Mouse (Mus musculus) hindbrain, embryonic 11.5 days (tissue): ENCODE measurements at regions not wholly inside any gene's neighbourhood (a gene's known extent, or its start where the extent isn't known, plus 50 kb on each side); places are given as distances from the start of the nearest gene placed in this dataset.

Experiments
- ATAC-seq: fragments of 200-750 bp; cut with Nextera tagmentation; 2 replicates; pipeline ENCODE4 v1.8.0; 2017; ENCODE audit warnings: mild to moderate bottlenecking, moderate TSS enrichment, moderate library complexity; ENCODE audit not compliant: low FRiP score
- DNase-seq: peaks from one replicate; pipeline ENCODE4 v3.0.0-alpha.2; 2015; ENCODE audit warnings: low spot score
- H3K27ac ChIP-seq: fragments of 300-500 bp; sonication (generic); 2 replicates; pipeline ENCODE4 v1.5.1; 2014; ENCODE audit warnings: mild to moderate bottlenecking, low read depth, low read length
- H3K27me3 ChIP-seq: fragments of 300-500 bp; sonication (generic); 2 replicates; pipeline ENCODE4 v1.6.1; 2014; ENCODE audit warnings: mild to moderate bottlenecking, low read length, moderate library complexity, mixed read lengths; ENCODE audit not compliant: control insufficient read depth, insufficient read depth
- H3K36me3 ChIP-seq: fragments of 300-500 bp; sonication (generic); 2 replicates; pipeline ENCODE4 v1.6.1; 2014; ENCODE audit warnings: mild to moderate bottlenecking, low read length, moderate library complexity, mixed read lengths; ENCODE audit not compliant: control insufficient read depth, insufficient read depth
- H3K4me1 ChIP-seq: fragments of 300-500 bp; sonication (generic); replicated peaks from 2 replicates; pipeline ENCODE4 v1.6.1; 2014; ENCODE audit warnings: low read length, mixed read lengths; ENCODE audit not compliant: control insufficient read depth, insufficient read depth
- H3K4me2 ChIP-seq: fragments of 300-500 bp; sonication (generic); replicated peaks from 2 replicates; pipeline ENCODE4 v1.6.1; 2014; ENCODE audit warnings: mild to moderate bottlenecking, low read depth, low read length
- H3K4me3 ChIP-seq: fragments of 300-500 bp; sonication (generic); 2 replicates; pipeline ENCODE4 v1.5.1; 2014; ENCODE audit warnings: low read depth, low read length
- H3K9ac ChIP-seq: fragments of 300-500 bp; sonication (generic); 2 replicates; pipeline ENCODE4 v1.6.1; 2014; ENCODE audit warnings: low read depth, low read length
- H3K9me3 ChIP-seq: fragments of 300-500 bp; sonication (generic); 2 replicates; pipeline ENCODE4 v1.6.1; 2016; ENCODE audit warnings: low read length; ENCODE audit not compliant: control insufficient read depth
- WGBS: fragments of 180-500 bp; shearing (Covaris S2); extraction: QIAGEN DNeasy Blood & Tissue Kit; methylation state at CpG from one replicate; pipeline ENCODE4 v1.1.7; 2014; 5-methylcytosine and 5-hydroxymethylcytosine counted together

- ATAC-seq, result no peak
- WGBS, result 92% methylated on average over 8 of the region's 8 CpGs
- Histone ChIP-seq H3K9me3 (no peaks in the 10 kb centered on the region), H3K27me3 (no peaks in the 10 kb centered on the region), H3K4me1 (peaks cover 3% of the 10 kb centered on the region; the same call in 1 of the 2 replicates), H3K9ac (no peak overlapping the region), H3K36me3 (no peaks in the 10 kb centered on the region), H3K27ac (no peak overlapping the region), H3K4me2 (no peak overlapping the region), H3K4me3 (no peak overlapping the region)
- DNase-seq, result no peak
Observed at GRCm38 (mm10) chr16:24215353-24215752, 178.0 kb upstream of the Lpp start.

GRCm38 (mm10) chr16:24213577-24213976, 179.7 kb upstream of the Lpp start:
- Histone ChIP-seq H3K9ac (no peak overlapping the region), H3K4me2 (no peak overlapping the region), H3K4me1 (peaks cover 3% of the 10 kb centered on the region; the same call in 1 of the 2 replicates), H3K36me3 (no peaks in the 10 kb centered on the region), H3K27me3 (no peaks in the 10 kb centered on the region), H3K9me3 (no peaks in the 10 kb centered on the region), H3K4me3 (no peak overlapping the region), H3K27ac (no peak overlapping the region)
- 86% methylated on average over 3 of the region's 3 CpGs for WGBS
- no peak for ATAC-seq
- DNase-seq, result no peak

- no peaks in the 10 kb centered on the region for H3K9me3 ChIP-seq
- ATAC-seq, result no peak
- H3K27ac ChIP-seq, result no peak overlapping the region
- no peak for DNase-seq
- no peak overlapping the region for H3K4me2 ChIP-seq
- no peak overlapping the region for H3K9ac ChIP-seq
- H3K27me3 ChIP-seq, result no peaks in the 10 kb centered on the region
- no peaks in the 10 kb centered on the region for H3K4me1 ChIP-seq
- no peaks in the 10 kb centered on the region for H3K36me3 ChIP-seq
- no peak overlapping the region for H3K4me3 ChIP-seq
- WGBS, result 80% methylated on average over 2 of the region's 2 CpGs
Observed at GRCm38 (mm10) chr16:24212702-24213101, 180.6 kb upstream of the Lpp start.

- Histone ChIP-seq H3K4me2 (no peak overlapping the region), H3K4me3 (no peak overlapping the region), H3K36me3 (no peaks in the 10 kb centered on the region), H3K27me3 (no peaks in the 10 kb centered on the region), H3K27ac (no peak overlapping the region), H3K9ac (no peak overlapping the region), H3K9me3 (no peaks in the 10 kb centered on the region), H3K4me1 (no peaks in the 10 kb centered on the region)
- DNase-seq, result no peak
- 78% methylated on average over 1 of the region's 1 CpGs for WGBS
- no peak for ATAC-seq
Observed at GRCm38 (mm10) chr16:24211588-24211987, 181.7 kb upstream of the Lpp start.

GRCm38 (mm10) chr16:24208876-24209275, 184.4 kb upstream of the Lpp start:
- WGBS, result 79% methylated on average over 2 of the region's 2 CpGs
- no peak for ATAC-seq
- no peaks in the 10 kb centered on the region for H3K27me3 ChIP-seq
- H3K4me3 ChIP-seq, result no peak overlapping the region
- H3K4me1 ChIP-seq, result no peaks in the 10 kb centered on the region
- no peak overlapping the region for H3K27ac ChIP-seq
- no peak overlapping the region for H3K9ac ChIP-seq
- H3K36me3 ChIP-seq, result no peaks in the 10 kb centered on the region
- DNase-seq, result no peak
- H3K4me2 ChIP-seq, result no peak overlapping the region
- H3K9me3 ChIP-seq, result no peaks in the 10 kb centered on the region

- WGBS, result 92% methylated on average over 2 of the region's 2 CpGs
- Histone ChIP-seq H3K4me2 (no peak overlapping the region), H3K4me3 (no peak overlapping the region), H3K9ac (no peak overlapping the region), H3K27ac (no peak overlapping the region), H3K4me1 (no peaks in the 10 kb centered on the region), H3K27me3 (no peaks in the 10 kb centered on the region), H3K9me3 (no peaks in the 10 kb centered on the region), H3K36me3 (no peaks in the 10 kb centered on the region)
- DNase-seq, result no peak
- ATAC-seq, result no peak
Observed at GRCm38 (mm10) chr16:24208118-24208517, 185.2 kb upstream of the Lpp start.

- DNase-seq, result no peak
- H3K9ac ChIP-seq, result no peak overlapping the region
- no peak for ATAC-seq
- no peaks in the 10 kb centered on the region for H3K4me1 ChIP-seq
- no peak overlapping the region for H3K4me3 ChIP-seq
- no peaks in the 10 kb centered on the region for H3K9me3 ChIP-seq
- H3K27ac ChIP-seq, result no peak overlapping the region
- no peaks in the 10 kb centered on the region for H3K36me3 ChIP-seq
- WGBS, result 56% methylated on average over 4 of the region's 4 CpGs
- no peak overlapping the region for H3K4me2 ChIP-seq
- no peaks in the 10 kb centered on the region for H3K27me3 ChIP-seq
Observed at GRCm38 (mm10) chr16:24207056-24207455, 186.3 kb upstream of the Lpp start.

GRCm38 (mm10) chr16:24206461-24206861, 186.8 kb upstream of the Lpp start:
- Histone ChIP-seq H3K4me2 (no peak overlapping the region), H3K27me3 (no peaks in the 10 kb centered on the region), H3K9me3 (no peaks in the 10 kb centered on the region), H3K4me3 (no peak overlapping the region), H3K36me3 (no peaks in the 10 kb centered on the region), H3K27ac (no peak overlapping the region), H3K4me1 (no peaks in the 10 kb centered on the region), H3K9ac (no peak overlapping the region)
- no peak for DNase-seq
- ATAC-seq, result no peak
- WGBS, result 75% methylated on average over 4 of the region's 4 CpGs

- no peaks in the 10 kb centered on the region for H3K27me3 ChIP-seq
- H3K4me1 ChIP-seq, result no peaks in the 10 kb centered on the region
- H3K36me3 ChIP-seq, result no peaks in the 10 kb centered on the region
- ATAC-seq (no peak), DNase-seq (no peak)
- H3K4me3 ChIP-seq, result no peak overlapping the region
- 79% methylated on average over 5 of the region's 5 CpGs for WGBS
- no peak overlapping the region for H3K4me2 ChIP-seq
- no peaks in the 10 kb centered on the region for H3K9me3 ChIP-seq
- H3K27ac ChIP-seq, result no peak overlapping the region
- no peak overlapping the region for H3K9ac ChIP-seq
Observed at GRCm38 (mm10) chr16:24205594-24205993, 187.7 kb upstream of the Lpp start.
